20 mouse cellular contexts compared by ENCODE assay signal in genomic region chr8:108760745-108761144, GRCm38 (mm10).
"Had no signal": no experiment of that assay in that cellular context is flagged by ENCODE, and none has a peak within 500 bp of the region (broad histone marks: within the 10 kb centered on the region; RNA-seq: fewer than 3 reads in every experiment).

No protein-coding gene starts in this region.

- H3K9me3 ChIP-seq: limb, embryonic 15.5 days; midbrain, embryonic 12.5 days; midbrain, embryonic 15.5 days; neural tube, embryonic 12.5 days; neural tube, embryonic 15.5 days; stomach, embryonic 15.5 days had no signal

- H3K27me3 ChIP-seq: limb, embryonic 15.5 days; midbrain, embryonic 12.5 days; midbrain, embryonic 15.5 days; neural tube, embryonic 12.5 days; neural tube, embryonic 15.5 days; stomach, embryonic 15.5 days had no signal

- H3K9ac ChIP-seq: limb, embryonic 15.5 days; midbrain, embryonic 12.5 days; midbrain, embryonic 15.5 days; neural tube, embryonic 12.5 days; neural tube, embryonic 15.5 days; stomach, embryonic 15.5 days had no signal

- DNase-seq: kidney, adult 18-20 months; kidney, adult 9 months; kidney, postnatal 14 days; kidney, postnatal 4 days; layer of hippocampus, adult 9-11 months; lung, adult 2 months; lung, postnatal 14 days; lung, postnatal 4 days; retina, postnatal 1 day; right cerebral cortex, postnatal 25 days; spleen, adult 18-20 months; thymus, postnatal 25 days had no signal

- H3K4me2 ChIP-seq: limb, embryonic 15.5 days; midbrain, embryonic 12.5 days; midbrain, embryonic 15.5 days; neural tube, embryonic 12.5 days; neural tube, embryonic 15.5 days; stomach, embryonic 15.5 days had no signal

- H3K4me3 ChIP-seq: limb, embryonic 15.5 days; midbrain, embryonic 12.5 days; midbrain, embryonic 15.5 days; neural tube, embryonic 12.5 days; neural tube, embryonic 15.5 days; stomach, embryonic 15.5 days had no signal

- H3K36me3 ChIP-seq: limb, embryonic 15.5 days; midbrain, embryonic 12.5 days; midbrain, embryonic 15.5 days; neural tube, embryonic 12.5 days; neural tube, embryonic 15.5 days; stomach, embryonic 15.5 days had no signal

- H3K27ac ChIP-seq: limb, embryonic 15.5 days; midbrain, embryonic 12.5 days; midbrain, embryonic 15.5 days; neural tube, embryonic 12.5 days; neural tube, embryonic 15.5 days; stomach, embryonic 15.5 days had no signal

- ATAC-seq: inflammation-experienced regulatory T-cells, adult 6 months; intestine, embryonic 16.5 days; midbrain, embryonic 15.5 days had no signal
